Mouse (Mus musculus): ENCODE data around the gene Fgd3.

The Fgd3 gene

DNA sequence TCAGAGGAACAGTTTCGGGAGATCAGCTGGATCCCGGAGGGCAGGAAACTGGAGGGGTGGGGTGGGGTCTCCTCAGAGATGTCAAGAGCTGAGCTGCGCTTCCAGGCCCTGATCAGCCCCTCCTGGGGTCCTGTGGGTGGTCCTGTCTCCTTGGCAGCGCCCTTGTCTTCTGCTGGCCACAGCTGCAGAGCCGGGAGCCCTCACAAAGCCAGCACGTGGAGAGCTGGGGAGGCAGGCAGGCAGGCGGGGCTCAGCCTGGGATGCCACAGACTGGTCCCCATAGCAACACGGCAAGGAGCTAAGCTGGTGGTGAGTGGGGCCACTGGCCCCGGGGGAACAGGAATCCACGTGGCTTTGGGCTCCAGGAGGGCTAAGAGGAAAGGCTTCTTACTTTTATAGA is at the start of gene Fgd3:
TSS of gene Fgd3 (minus strand) at position 272 of the 400 bp plus-strand sequence.
- in situ Hi-C loops (cut with MboI; ENCODE audit: low pct_unique_long_range_greater_than_20kb in 1 of 2, low sequenced_read_pairs in 2 of 2, unreplicated experiment in 1 of 2) = no loop called here

GRCm38 (mm10) chr13:49369404-49369803 is 49.3 kb upstream of the Fgd3 start:
- in situ Hi-C loops (cut with MboI; ENCODE audit: low pct_unique_long_range_greater_than_20kb in 1 of 2, low sequenced_read_pairs in 2 of 2, unreplicated experiment in 1 of 2) = no loop called here

GRCm38 (mm10) chr13:49367657-49368440 is 47.7 kb upstream of the Fgd3 start:
- in situ Hi-C loops (cut with MboI; ENCODE audit: low pct_unique_long_range_greater_than_20kb in 1 of 2, low sequenced_read_pairs in 2 of 2, unreplicated experiment in 1 of 2) = no loop called here

DNA sequence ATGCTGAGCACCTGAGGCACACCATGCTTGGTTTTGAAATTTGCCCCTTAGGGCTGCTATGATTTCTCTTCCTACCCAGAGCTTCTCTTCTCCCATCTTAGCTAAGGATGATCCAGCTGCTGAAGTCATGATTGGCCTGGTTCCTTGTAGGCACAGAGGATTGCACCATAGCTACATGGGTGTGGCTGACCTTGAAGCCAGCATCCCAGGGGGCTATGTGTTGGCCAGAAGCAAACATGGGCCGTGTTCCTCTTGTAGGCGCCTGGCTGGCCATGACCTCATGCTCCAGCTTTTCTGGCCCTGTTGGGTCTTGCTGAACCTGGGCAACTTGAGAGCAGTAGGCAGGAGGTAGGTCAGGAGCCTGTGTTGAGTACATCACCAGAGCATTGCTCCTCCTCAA is 44.6 kb upstream of the Fgd3 start:
- in situ Hi-C loops (cut with MboI; ENCODE audit: low pct_unique_long_range_greater_than_20kb in 1 of 2, low sequenced_read_pairs in 2 of 2, unreplicated experiment in 1 of 2) = no loop called here

GRCm38 (mm10) chr13:49362804-49363203 is 42.7 kb upstream of the Fgd3 start:
- in situ Hi-C loops (cut with MboI; ENCODE audit: low pct_unique_long_range_greater_than_20kb in 1 of 2, low sequenced_read_pairs in 2 of 2, unreplicated experiment in 1 of 2) = no loop called here

DNA sequence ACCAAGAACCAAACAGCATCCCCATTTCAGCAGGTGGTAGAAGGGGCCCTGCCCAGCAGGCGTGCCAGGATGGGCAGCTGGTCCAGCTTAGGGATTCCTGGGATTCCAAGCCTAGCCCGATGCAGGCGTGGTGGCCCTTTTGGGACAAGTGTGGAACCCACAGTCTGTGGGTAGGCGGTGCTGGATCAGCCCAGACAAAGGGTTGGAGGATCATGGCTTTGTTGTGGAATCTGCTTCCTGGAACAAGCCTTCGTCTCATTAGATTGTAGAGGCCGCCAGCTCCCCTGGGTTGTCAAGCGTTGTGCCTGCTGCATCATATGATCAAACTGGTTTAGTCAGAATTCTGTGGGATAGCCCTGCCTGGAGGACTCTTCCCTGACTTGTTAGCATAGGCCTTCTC is 42.3 kb upstream of the Fgd3 start:
- in situ Hi-C loops (cut with MboI; ENCODE audit: low pct_unique_long_range_greater_than_20kb in 1 of 2, low sequenced_read_pairs in 2 of 2, unreplicated experiment in 1 of 2) = no loop called here

GRCm38 (mm10) chr13:49360906-49361406 is 40.8 kb upstream of the Fgd3 start:
- in situ Hi-C loops (cut with MboI; ENCODE audit: low pct_unique_long_range_greater_than_20kb in 1 of 2, low sequenced_read_pairs in 2 of 2, unreplicated experiment in 1 of 2) = no loop called here

GRCm38 (mm10) chr13:49358184-49358583 is 38.1 kb upstream of the Fgd3 start:
- in situ Hi-C loops (cut with MboI; ENCODE audit: low pct_unique_long_range_greater_than_20kb in 1 of 2, low sequenced_read_pairs in 2 of 2, unreplicated experiment in 1 of 2) = no loop called here

- in situ Hi-C loops (cut with MboI; ENCODE audit: low pct_unique_long_range_greater_than_20kb in 1 of 2, low sequenced_read_pairs in 2 of 2, unreplicated experiment in 1 of 2) = no loop called here
Measured at GRCm38 (mm10) chr13:49357367-49358026, 37.4 kb upstream of the Fgd3 start.

DNA sequence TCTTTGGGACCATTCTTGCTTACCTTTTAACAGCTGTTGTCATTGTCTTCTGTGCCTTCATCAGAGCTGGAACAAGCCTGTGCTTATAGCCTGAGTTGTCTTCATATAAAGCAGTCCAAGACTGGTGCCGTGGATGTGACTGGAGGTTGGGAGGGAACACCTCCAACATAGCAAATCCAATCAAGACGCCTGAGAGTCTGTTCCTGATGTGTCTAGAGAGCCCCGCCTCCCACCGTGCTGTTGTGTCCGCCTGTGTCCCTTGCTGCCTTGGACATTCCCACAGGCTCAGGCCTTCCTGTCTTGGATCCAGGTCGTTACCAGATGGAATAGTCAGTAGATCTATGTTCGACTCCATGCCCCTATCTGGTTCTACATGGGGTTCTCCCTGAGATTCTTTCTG is 36.0 kb upstream of the Fgd3 start:
- in situ Hi-C loops (cut with MboI; ENCODE audit: low pct_unique_long_range_greater_than_20kb in 1 of 2, low sequenced_read_pairs in 2 of 2, unreplicated experiment in 1 of 2) = no loop called here

DNA sequence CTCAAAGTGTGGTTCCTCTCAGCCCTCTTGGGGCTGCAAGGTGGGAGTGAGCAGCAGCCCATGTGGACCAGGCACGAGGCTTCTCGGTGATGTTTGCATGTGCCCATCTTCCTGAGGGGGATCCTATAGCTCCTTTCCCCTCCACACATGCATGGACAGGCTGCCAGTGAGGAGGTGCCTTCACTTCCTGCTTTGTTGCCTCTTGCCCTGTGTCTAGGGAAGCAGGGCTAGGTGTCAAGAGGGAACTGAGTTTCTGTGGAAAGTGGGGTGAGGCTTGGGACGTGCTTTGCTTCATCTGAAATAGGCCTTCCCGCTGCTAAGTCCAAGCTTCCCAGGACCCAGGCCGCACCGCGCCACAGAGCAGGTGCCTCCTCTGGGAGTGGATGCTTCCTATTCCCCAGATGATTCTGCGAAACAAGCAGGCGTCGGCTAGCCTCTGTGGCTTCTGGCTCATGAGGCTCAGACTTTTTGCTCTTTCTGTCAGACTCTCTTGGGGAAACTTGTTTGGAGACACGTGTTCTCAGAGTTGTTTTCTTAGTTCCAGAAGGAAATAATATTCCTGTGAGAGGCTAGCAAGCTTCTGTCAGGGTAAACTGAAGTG is 35.5 kb upstream of the Fgd3 start:
- in situ Hi-C loops (cut with MboI; ENCODE audit: low pct_unique_long_range_greater_than_20kb in 1 of 2, low sequenced_read_pairs in 2 of 2, unreplicated experiment in 1 of 2) = no loop called here

DNA sequence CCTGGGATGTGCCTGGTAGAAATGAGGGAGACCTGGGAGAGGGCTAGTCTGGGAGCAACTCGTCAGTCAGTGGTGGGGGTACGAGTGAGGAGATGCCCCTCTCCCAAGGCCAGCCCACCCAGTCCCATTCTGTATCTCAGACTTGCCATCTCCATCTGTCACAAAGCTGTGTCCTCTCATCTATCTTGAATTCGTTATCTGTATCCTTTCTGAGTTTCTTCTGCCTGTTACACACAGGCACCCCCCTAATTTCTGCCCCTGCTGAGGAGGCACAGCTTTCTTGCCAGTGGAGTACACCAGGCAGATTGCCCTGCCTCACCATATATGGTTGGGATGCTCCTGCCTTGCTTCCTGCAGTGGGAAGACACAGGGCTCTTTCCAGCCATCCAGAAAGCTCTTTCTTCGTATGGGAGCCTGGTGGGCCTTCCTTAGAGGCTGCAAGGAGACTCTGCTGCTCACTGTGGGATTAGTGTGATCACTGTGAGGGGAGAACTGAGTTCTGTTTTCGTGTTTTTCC is 33.9 kb upstream of the Fgd3 start:
- in situ Hi-C loops (cut with MboI; ENCODE audit: low pct_unique_long_range_greater_than_20kb in 1 of 2, low sequenced_read_pairs in 2 of 2, unreplicated experiment in 1 of 2) = no loop called here

- in situ Hi-C loops (cut with MboI; ENCODE audit: low pct_unique_long_range_greater_than_20kb in 1 of 2, low sequenced_read_pairs in 2 of 2, unreplicated experiment in 1 of 2) = no loop called here
Measured at GRCm38 (mm10) chr13:49353422-49353821, 33.3 kb upstream of the Fgd3 start.

DNA sequence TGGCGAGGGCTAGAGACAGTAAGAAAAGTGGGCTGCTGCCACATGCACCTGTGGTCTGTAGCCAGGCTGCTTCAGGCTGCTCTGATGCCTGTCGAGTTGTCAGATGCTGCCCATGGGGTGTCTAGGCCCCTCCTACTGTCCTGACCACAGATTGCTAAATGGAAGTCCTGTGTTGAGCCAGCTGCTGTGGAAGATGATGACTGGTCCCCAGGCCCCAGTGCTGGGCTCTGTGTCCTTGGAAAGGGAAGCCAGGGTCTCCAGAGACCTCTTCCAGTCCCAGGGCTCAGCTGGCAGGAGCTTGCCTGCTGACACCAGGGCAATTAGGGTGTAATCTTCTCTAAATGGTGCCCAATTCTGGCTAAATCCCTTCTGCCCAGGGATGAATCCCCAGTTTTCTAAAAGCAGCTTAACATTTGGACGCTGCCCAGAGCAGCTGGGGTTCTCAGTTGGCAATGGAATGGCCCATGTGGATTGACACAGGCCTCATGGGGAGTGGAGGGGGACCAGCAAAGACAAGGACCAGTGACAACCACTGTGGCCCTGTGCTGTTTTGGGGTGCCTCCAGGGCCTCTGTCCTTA is 32.6 kb upstream of the Fgd3 start:
- in situ Hi-C loops (cut with MboI; ENCODE audit: low pct_unique_long_range_greater_than_20kb in 1 of 2, low sequenced_read_pairs in 2 of 2, unreplicated experiment in 1 of 2) = no loop called here

DNA sequence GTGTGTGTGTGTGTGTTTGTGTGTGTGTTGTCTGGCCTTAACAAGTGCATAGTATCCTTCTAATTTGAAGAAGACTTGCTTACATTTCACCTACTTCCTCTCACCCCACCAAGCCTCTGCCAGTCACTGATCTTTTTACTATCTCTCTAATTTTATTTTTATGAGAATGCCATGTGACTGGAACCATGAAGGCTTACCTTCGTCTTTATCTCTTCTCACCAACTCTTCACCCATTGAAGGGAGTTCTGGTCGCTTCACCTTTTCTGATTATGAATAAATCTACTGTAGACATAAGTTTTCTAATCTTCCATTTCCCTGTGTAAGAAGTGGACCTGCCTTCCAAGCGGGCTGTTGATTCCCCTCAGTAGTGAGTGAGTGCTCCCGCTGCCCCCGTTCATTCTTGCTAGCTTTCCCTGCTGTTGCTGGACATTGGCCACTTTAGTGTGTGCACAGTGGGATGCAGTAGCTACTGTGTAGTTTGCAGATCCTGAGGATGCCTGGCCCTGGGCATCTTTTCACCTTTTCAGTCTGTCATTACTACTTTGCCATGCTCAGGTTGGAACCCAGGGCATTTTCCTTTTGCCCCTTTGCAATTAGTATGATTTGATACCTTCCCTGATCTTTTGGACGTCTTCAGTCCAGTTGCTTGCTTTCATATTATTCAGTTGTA is 29.9 kb upstream of the Fgd3 start:
- in situ Hi-C loops (cut with MboI; ENCODE audit: low pct_unique_long_range_greater_than_20kb in 1 of 2, low sequenced_read_pairs in 2 of 2, unreplicated experiment in 1 of 2) = no loop called here

DNA sequence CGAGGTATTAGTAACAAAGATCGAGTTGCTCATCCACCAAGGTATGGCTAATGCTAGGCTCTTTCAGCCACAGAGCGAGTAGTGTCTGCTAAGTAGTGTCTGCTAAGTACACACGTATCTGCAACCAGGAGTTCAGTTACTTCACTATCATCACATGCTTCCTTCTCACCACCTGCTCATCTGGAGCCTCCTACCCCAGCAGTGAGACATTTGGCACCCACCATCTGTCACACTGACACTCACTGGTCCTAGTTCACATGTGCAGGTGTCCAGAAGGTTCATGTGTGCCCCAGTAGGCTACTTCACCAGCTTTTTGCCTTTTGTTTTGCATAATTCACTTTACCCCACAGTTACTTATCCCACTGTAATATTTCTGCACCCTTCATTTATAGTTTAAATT is 29.2 kb upstream of the Fgd3 start:
- in situ Hi-C loops (cut with MboI; ENCODE audit: low pct_unique_long_range_greater_than_20kb in 1 of 2, low sequenced_read_pairs in 2 of 2, unreplicated experiment in 1 of 2) = no loop called here

- in situ Hi-C loops (cut with MboI; ENCODE audit: low pct_unique_long_range_greater_than_20kb in 1 of 2, low sequenced_read_pairs in 2 of 2, unreplicated experiment in 1 of 2) = no loop called here
Measured at GRCm38 (mm10) chr13:49348522-49348921, 28.4 kb upstream of the Fgd3 start.

- in situ Hi-C loops (cut with MboI; ENCODE audit: low pct_unique_long_range_greater_than_20kb in 1 of 2, low sequenced_read_pairs in 2 of 2, unreplicated experiment in 1 of 2) = no loop called here
Measured at GRCm38 (mm10) chr13:49345476-49345875, 25.4 kb upstream of the Fgd3 start.

- in situ Hi-C loops (cut with MboI; ENCODE audit: low pct_unique_long_range_greater_than_20kb in 1 of 2, low sequenced_read_pairs in 2 of 2, unreplicated experiment in 1 of 2) = no loop called here
Measured at GRCm38 (mm10) chr13:49344567-49344966, 24.5 kb upstream of the Fgd3 start.

Data from mouse embryonic stem cell (cell line).